Mouse (Mus musculus): ENCODE results near the gene Tmem97.
A peak's percentile ranks its signal among the peaks of the same experiment; 100 is the strongest.

- TF ChIP-seq EP300 (IDR thresholded peaks at IDR 0.05; ENCODE audit: low read depth) = no peak
- peak; percentile 59 for TF ChIP-seq CTCF (IDR thresholded peaks at IDR 0.05; ENCODE audit: low read depth)
Measured at GRCm38 (mm10) chr11:78557241-78557640, 6.7 kb upstream of the Tmem97 start.
